Mouse (Mus musculus) E14TG2a.4 (cell line): ENCODE measurements at regions not wholly inside any gene's neighbourhood (a gene's known extent, or its start where the extent isn't known, plus 50 kb on each side); places are given as distances from the start of the nearest gene placed in this dataset.

Experiments used
- CTCF ChIP-seq: conservative IDR thresholded peaks from 2 replicates; pipeline ENCODE4 v1.5.1; 2014; ENCODE audit warnings: low read length
- POU5F1 ChIP-seq: IDR thresholded peaks from 2 replicates; pipeline ENCODE4 v1.6.1; 2014; ENCODE audit warnings: low read length, borderline replicate concordance

DNA sequence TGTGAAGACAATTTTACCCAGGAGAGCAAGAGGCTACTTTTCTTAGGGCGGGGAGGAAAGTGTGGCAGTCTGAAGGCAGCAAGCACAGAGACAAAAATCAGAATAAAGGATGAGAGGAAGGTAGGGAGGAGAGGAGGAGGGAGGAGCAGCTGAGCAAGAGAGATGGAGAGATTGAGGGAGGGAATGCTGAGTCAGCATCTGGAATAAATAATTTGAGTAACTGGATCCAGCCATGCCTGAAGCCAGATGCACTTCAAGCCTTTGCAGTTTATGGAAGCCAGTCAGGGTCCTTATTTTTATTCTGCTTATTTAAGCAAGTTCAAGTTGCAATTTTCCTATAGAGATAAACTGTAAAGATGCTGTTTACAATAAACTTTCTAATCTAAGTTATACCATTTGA is 59.7 kb upstream of the Lrig1 start:
- TF ChIP-seq CTCF (no peak), POU5F1 (no peak)
